Mouse (Mus musculus): ENCODE measurements at regions not wholly inside any gene's neighbourhood (a gene's known extent, or its start where the extent isn't known, plus 50 kb on each side); places are given as distances from the start of the nearest gene placed in this dataset.

GRCm38 (mm10) chr3:50905993-50906831 is 318.0 kb upstream of the Noct start:
- TF ChIP-seq CTCF (IDR thresholded peaks at IDR 0.05; ENCODE audit: extremely low read depth, insufficient read depth, low read length) = peak; percentile 92
- no peak for TF ChIP-seq POLR2A (IDR thresholded peaks at IDR 0.05; ENCODE audit: extremely low read depth, insufficient read depth, low read length)

Measured in cortical plate, adult 2 months (tissue).